Mouse (Mus musculus): ENCODE measurements at regions not wholly inside any gene's neighbourhood (a gene's known extent, or its start where the extent isn't known, plus 50 kb on each side); places are given as distances from the start of the nearest gene placed in this dataset.
"Not testable (repeated sequence)": the region's sequence is repeated elsewhere in the genome, so short reads cannot be mapped to it uniquely, and the experiment has no call there.

DNA sequence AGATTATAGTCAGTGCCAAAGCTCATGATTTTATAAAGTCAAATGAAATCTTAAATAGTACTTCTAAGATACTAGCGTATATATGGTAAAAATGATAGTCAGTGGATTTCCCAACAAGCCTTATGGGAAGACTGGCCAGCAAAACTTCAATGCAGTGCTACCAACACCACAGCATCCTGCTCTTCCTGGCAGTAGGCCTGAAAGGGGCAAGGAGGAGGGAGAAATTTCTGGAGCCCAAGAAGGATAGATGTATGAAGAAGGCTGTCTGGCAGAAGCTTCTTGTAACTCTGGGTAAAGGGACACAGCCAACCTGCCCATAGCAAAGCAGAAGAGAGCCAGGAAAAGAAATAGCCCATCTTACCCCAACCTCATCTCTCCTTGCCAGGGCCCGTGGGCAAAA is 209.0 kb upstream of the Tsc22d2 start:
- DNase-seq (ENCODE audit: low spot score in 2 of 2): no peak

GRCm38 (mm10) chr3:58206776-58207398 is 207.6 kb upstream of the Tsc22d2 start:
- DNase-seq (ENCODE audit: low spot score in 2 of 2): no peak

DNA sequence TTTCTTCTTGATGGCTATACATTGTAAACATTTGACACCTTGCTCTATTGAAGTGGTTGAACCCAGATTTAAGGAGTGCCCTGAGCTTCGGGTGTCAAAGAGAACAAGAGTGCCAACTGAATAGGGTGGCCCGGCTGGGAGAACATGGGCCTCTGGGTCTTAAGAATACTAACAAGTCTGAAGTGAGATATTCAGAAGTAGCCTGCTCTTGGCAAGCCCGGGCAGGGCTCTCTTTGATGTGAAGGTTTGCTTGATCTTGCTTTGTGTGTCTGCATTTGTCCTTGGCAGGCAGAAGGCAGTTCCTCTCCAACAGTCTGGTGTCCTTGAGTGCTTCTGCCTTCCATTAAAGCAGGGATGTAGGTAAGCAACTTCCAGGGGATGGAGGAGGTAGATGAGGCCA is 203.5 kb upstream of the Tsc22d2 start:
- DNase-seq (ENCODE audit: low spot score in 2 of 2): peak in 1 of 2 experiments; percentile 8

DNA sequence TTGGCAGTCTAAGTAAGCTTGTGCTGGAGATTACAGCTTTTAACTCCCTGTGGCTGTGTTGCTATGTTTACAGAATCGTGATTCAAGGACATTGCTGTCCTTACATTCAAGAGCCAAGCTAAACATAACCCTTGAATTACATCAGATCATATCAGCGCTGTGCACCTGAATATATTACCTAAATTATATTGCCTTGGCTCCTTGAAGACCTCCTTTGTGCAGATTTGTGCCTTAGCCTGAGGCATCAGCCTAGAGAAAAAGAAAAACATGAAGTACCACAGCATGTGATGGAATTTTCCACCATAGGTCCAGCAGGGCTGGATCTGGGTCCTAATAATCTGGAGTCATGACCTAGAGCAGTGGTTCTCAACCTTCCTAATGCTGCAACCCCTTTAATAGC is 189.8 kb upstream of the Tsc22d2 start:
- no peak for DNase-seq (ENCODE audit: low spot score in 2 of 2)

DNA sequence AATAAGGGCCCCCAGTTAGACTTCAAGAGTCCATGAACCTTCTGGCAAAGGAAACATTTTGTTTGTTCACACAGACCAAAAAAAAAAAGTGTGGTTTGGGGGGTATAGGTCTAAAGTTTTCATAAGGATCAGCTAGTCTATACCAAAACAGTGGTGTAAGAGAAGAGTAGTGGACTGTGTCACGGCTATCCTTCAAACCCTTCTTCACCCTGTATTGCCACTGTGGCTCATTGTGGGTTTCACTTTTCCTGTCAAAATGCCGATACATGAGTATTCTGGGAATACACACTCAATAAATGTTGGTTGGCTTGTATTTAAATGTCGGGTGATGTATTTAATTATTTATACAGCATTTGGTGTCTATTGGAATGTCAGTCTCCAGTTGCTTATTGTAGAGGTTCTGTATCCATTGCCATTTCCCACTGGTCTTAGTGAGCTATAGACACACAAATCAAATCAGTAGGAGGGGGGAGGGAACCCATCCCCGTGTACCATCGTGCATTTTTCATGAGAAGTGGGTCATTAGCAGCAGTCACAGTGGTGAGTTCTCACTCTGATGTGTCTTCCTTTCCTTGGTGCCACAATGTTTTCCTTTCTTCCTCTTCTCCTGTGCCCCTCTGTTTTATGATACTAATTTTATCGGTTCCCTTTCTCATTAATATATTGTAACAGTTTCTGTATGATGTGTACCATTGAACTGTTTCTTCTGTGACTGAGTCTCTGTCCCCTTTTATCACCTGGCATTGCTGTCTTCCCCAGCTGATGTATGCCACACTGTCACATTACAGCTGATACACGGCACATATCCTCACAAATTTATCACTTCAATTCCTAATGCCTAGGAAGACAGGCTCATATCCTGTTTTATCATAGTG is 187.8 kb upstream of the Tsc22d2 start:
- no peak for DNase-seq (ENCODE audit: low spot score in 2 of 2)

- DNase-seq (ENCODE audit: low spot score in 2 of 2): no peak
Measured at GRCm38 (mm10) chr3:58227322-58227627, 187.2 kb upstream of the Tsc22d2 start.

DNA sequence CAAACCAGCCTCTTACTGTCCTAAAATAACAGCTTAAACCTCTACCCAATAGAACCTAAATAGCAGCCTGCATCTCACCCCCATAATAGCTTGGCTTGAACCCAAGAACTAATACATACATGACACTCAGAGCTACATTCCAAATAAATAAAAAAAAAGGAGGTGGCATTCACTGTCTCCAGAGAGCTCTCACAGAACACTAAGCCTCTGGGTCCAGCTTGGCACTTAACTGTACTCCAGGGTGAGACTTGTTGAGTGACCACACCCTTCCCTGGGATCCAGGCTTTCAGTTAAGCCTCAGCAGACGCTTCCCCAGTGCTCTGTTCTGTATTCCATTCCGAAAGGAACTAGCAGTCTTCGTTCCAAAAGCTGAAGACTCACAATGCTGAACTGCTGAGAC is 186.3 kb upstream of the Tsc22d2 start:
- no peak for DNase-seq (ENCODE audit: low spot score in 2 of 2)

GRCm38 (mm10) chr3:58231746-58232145 is 182.8 kb upstream of the Tsc22d2 start:
- no peak for DNase-seq (ENCODE audit: low spot score in 2 of 2)

GRCm38 (mm10) chr3:58233296-58233695 is 181.2 kb upstream of the Tsc22d2 start:
- no peak for DNase-seq (ENCODE audit: low spot score in 2 of 2)

GRCm38 (mm10) chr3:58234846-58235630 is 179.5 kb upstream of the Tsc22d2 start:
- no peak for DNase-seq (ENCODE audit: low spot score in 2 of 2)

DNA sequence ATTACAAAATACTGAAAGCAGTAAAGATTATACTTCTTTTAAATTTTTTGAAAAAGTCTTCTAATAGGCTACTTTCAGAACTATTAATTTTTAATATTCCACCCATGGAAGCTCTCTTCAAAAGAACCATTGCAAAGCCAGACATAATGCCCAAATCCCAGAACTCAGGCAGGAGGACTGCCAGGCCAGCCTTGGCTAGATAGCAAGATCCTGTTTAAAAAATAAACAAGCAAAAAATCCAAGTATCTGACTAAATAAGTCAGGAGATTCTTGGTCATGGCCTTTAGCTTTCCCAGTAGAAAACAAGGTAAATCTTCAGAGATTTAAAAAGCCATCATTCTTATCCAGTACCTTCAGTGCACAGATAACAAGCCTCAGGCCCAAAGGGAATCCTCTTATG is 176.4 kb upstream of the Tsc22d2 start:
- DNase-seq (ENCODE audit: low spot score in 2 of 2): no peak

DNA sequence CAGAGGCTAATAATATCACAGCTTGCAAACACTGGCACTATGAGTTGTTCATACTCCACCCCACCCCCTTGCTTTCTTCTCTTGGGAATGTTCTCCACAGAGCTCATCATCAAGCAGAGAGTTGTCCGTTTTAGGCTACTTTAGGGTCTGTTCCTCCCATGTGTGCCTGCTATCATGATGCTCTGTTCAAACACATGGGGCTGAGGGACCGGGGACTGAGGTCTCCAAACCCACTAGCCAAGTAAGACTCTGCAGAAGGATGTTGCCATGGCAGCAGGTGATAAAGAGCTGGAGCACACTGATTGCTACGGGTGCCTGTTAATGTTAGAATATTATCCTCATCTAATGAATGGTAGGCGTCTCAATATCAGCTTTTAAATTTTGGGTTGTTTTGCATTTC is 173.7 kb upstream of the Tsc22d2 start:
- DNase-seq (ENCODE audit: low spot score in 2 of 2): no peak

DNA sequence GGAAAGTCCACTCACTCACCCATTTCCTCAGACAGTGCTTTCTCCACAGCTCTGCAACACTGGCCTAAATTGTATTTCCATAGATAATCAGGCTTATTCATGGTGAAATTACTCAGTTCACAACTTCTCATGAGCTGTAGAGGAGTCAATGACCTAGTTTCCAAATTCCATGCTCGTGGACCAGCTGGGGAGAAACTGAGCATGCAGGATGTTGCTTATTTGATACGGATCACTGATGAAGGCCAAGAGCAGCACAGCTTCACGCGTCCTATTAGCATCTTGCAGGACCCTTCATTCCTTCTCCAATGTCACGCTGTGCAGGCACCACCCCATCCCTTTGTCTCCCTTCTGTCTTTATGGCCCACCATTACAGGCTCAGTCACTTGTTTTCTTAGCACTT is 169.2 kb upstream of the Tsc22d2 start:
- no peak for DNase-seq (ENCODE audit: low spot score in 2 of 2)

DNA sequence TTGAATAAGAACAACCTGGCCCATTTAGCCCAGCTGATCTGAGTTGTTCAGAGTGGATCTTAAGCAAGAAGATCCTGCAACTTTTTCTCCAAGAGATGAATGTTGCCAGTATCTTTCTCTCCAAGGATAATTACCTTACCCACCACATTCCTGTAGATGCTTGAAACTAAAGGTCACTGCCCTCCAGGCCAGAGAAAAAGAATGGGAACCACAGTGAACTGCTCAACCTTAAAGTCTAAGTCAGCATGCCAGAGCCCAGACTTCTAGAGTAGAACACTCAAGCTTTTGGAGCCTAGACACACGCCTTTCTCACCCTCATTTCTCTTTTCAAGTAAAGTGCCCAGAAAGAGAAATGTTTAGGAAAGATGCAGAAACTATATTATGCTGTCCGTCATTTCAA is 166.5 kb upstream of the Tsc22d2 start:
- no peak for DNase-seq (ENCODE audit: low spot score in 2 of 2)

GRCm38 (mm10) chr3:58253942-58254341 is 160.6 kb upstream of the Tsc22d2 start:
- no peak for DNase-seq (ENCODE audit: low spot score in 2 of 2)

DNA sequence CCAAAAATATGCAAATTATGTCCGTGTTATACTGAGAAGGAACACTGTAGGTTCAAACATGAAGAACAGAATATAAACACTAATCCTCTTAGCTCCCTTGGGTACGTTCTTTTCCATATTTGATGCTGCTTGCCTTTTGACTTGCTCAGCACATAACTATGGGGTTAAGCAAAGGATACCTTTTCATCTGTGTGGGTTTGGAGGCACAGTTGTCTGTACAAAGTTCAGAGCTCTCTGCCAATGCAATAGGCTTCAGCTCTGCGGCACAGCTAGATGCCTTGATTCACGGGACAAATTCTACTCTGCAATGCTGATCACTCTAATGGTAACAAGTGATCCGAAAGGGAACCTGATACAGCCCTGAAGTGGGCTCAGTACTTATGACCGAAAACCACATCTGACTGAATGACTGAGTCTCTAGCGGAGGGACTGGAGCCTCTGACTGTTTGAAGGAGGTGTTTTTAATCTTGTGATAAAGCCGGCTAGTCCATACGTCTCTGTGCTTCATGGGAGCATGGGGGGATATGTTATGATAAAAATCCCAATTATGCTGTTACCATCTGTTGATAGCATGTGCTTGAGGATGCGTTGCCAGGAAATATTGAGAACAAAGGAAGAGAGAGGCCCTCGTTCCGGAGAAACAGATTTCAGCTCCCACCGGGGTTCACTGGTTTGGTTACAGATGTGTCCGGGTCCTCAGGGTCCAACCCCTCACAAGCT is 146.7 kb upstream of the Tsc22d2 start:
- no peak for DNase-seq (ENCODE audit: low spot score in 2 of 2)

GRCm38 (mm10) chr3:58271441-58271840 is 143.1 kb upstream of the Tsc22d2 start:
- DNase-seq (ENCODE audit: low spot score in 2 of 2): not testable (repeated sequence)

DNA sequence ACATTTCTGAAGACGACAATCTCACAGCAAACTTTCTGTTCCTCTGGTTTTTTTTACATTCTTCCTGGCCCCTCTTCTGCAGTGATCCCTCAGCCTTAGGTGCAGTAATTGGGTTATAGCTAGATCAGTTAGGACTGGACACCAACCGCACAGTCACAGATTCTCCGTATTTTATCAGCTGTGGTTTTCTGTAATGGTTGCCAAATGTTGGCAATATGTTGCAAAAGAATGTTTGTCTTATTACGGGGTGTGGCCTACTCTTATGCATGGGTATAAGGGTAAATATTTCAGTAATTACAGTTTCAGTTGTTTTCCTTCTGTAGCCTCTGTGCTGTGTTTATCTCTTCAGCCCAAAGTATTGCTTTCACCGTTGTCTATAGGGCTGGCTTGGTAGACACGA is 133.2 kb upstream of the Tsc22d2 start:
- no peak for DNase-seq (ENCODE audit: low spot score in 2 of 2)

GRCm38 (mm10) chr3:58284371-58284770 is 130.1 kb upstream of the Tsc22d2 start:
- not testable (repeated sequence) for DNase-seq (ENCODE audit: low spot score in 2 of 2)

DNA sequence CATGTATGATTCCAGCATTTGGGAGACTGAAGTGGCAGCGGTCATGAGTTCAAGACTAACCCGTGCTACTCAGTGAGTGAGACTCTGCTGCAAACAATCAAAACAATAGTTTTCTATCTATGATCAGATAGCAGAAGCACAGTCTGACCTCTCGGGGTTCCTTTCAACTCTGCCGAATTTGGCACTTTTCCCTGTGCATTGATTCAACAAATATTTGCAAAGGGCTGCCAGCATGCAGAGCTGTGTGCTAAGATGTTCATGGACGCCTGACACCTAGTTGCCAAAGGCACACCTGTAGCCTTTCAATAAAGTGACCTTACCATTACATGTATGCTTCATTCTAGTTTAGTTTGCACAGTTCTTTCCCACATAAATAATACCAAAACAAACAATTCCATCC is 118.7 kb upstream of the Tsc22d2 start:
- no peak for DNase-seq (ENCODE audit: low spot score in 2 of 2)

- no peak for DNase-seq (ENCODE audit: low spot score in 2 of 2)
Measured at GRCm38 (mm10) chr3:58300213-58300612, 114.3 kb upstream of the Tsc22d2 start.

All from adrenal gland, postnatal 4 days (tissue).